Mouse (Mus musculus) left cerebral cortex, postnatal 25 days (tissue): ENCODE data around the gene Rars. TPM values are rescaled to one million over a fixed set of nuclear protein-coding genes. Genes with fewer than 3 reads are reported as not detected.
"Not testable (repeated sequence)": the region's sequence is repeated elsewhere in the genome, so short reads cannot be mapped to it uniquely, and the experiment has no call there.

Experiments used
- DNase-seq, 2 experiments: peaks; one replicate each; pipeline ENCODE4 v3.0.0; 2022; ENCODE audit warnings: low spot score in 2 of 2, mixed read lengths in 1 of 2
- intact Hi-C: fragments of 180-260 bp; cut with DNase I; formaldehyde crosslinking; loops from one replicate; pipeline ENCODE4 v1.15.1; 2025
- total RNA-seq, 2 experiments: library from RNA; stranded (reverse); gene quantifications; 2 replicates each; pipeline ENCODE4 v1.2.3; 2021

Rars gene
- 10 to 100 TPM; 44.3 to 45.0 TPM for total RNA-seq

DNA sequence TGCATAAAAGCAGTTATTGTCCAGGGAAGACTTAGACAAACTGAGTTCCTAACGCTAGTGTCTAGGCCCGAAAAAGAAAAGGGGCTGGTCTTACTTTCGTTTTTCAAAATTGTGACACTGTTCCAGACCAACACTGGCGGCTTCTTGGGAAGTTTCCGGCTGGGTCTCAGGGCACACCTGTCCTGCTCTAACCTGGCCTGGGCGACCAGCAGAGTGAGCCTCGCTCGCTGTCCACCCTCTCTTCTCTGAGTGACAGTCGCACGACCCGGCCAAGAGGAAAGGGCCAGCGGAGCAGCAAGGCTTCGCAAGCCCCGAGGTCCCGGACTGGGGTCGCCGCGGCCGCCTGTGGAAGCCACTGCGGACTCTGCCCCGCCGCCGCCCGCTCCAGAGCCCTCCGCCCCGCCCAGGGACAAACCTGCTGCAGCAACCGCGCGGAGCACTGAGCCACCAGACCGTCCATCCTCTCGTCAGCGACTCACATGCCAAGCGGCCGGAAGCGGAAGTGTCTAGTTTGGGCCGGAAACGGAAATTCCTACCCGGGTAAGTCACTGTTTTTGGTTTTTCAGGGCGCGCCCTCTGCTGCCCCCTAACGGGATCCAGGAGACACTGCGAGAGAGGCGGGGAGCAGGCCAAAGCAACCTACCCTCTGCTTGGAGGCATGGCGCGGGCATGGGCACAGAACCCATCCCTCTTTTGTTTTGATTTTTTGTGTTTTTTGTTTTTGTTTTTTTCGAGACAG is at the start of gene Rars:
Rars (minus strand) TSS at position 485 of the 739 bp plus-strand sequence.
- intact Hi-C loops = loop anchor here (5.0 kb wide), 1 partner anchor 62 kb away; no protein-coding TSS in a partner anchor
- peak; percentile 92 to 97 for DNase-seq

DNA sequence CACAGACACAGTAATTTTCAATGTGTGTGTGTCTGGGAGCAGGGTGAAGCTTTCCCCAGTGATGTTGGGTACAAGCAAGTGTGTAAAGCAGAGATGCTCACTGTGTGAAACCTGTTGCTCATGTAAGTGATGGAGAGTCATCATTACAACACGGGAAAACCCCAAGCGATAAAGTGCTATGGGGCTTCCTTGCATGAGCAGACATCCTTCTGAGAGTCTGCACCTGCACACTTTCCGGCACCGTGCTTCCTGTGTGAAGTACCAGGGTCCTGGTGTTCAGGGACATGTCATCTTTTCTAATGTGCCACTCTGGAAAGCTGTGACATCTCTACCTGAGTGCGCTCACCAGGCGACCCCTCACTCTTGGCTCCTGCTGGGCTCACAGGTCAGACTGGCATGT is 48.5 kb upstream of the Rars start:
- no peak for DNase-seq
- intact Hi-C loops = no loop called here

DNA sequence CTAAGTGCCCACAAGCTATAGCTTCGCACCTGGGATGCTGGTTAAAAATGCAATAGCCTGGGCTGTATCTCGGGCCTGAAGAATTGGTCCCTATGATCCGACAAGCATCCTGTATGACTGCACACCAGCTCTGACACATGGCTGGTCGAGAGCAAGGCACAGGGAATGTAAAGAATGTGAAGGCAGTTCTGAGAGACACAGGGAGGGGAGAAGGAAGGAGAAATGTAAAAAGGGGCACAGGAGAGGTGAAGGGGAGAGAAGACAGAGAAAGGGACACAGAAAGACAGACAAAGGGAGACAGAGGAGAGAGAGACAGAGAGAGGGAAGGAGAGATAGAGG is 44.2 kb upstream of the Rars start:
- DNase-seq = no peak
- intact Hi-C loops = no loop called here

DNA sequence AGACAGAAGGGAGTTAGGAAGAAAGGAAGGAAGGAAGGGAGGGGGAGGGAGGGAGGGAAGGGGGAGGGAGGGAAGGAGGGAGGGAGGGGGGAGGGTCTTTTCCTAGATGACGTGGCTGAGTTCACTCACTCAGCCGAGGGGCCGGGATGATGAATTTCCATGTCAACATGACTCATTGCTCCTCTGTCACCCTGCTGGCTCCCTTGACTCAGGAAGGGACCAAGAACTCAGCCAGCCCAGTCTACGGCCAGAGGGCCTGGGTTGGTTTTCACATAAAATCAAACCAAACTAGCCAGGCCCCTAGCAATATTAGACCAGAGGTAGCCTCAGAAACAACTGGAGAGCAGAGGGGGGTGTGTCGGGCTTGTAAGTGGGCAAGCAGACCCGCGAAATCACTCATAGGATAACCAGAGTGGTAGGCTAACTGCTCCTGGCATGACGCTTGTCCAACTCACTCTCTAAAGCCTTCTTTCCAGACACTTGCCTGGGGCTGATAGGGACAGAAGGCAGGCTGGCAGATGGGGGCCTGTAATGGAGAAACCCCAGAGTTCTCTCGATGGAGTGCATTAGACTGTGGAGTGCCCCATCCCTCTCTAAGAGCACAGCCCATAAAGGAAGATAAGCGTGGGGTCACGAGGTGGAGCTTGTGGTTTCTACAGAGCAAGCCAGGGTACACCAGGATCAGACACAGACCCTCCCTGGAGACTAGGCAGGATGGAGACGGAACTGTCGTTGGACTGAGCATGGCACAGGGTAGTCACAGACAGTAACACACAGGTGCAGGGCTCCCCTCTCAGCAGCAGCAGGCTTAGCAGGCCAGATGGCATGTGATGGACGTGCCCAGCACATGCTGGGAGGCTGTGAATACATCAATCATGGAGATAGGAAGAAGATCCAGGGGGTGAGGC is 43.6 kb upstream of the Rars start:
- DNase-seq = no peak
- intact Hi-C loops = no loop called here

DNA sequence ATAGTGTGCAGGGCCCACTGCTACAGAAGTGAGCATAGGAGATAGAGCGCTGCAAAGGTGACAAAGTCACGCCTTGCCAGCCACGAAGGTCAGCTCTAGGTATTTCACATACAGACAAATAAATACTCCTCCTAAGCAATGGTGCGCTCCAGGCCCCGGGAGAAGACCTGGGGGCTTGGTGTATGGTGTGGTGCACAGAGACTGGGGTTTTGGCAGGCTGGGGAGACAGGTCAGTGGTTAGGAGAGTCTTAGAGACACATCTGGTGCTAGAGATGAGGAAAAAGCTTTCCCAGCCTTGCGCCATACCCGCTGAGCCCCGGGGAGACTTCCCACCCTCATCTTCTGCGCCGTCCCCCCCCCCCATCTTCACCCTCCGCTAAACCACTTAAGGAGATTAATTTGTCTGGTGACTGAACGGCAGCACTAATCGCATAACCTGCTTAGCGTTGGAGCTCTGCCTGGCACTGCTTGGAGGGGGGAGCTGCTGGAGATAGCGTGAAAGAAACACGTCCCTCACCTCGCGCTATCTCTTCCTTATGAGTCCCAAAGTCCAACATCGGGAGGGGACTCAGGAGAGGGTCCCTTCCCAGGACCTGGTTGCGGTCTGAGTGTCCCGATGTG is 39.4 kb upstream of the Rars start:
- DNase-seq = no peak

DNA sequence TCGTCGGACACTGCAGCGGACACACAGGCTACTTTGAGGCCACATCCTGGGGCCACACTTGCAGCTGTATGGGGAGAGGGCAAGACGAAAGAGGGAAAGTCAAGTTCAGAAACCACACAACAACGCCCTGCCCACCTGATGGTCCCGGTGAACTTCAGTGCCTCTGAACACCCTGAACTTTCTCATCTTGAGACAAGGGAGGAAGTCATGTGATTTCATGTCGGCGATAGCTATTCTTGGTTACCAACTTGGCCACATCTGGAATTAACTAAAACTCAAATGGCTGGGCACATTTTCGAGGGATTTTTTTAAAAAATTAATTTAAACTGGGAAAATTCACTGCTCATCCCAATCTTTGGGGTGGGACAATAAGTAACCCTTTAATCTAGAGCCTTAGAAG is 36.7 kb upstream of the Rars start:
- DNase-seq = no peak
- intact Hi-C loops = no loop called here

More for the DNA sequence above, 39.4 kb upstream of the Rars start:
- intact Hi-C loops = no loop called here

DNA sequence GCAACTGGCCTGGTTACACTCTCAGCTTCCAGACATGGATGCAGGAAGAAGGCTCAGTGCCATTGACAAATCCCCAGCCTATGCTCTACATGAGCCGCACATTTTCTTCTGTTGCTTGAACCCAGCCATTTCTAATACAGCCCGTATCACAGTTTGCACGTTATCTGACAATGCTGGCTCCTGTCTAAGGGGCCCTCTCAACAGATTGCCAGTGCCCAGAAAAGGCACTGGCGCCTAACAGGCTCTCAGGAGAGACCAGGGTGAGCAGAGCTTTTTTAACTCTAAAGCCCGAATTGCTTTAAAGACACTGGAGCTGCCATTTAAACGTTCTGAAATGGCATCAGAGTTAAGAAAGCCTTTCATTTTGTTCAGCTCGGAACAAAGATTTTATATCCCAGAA is 31.8 kb upstream of the Rars start:
- intact Hi-C loops = no loop called here
- DNase-seq = no peak

DNA sequence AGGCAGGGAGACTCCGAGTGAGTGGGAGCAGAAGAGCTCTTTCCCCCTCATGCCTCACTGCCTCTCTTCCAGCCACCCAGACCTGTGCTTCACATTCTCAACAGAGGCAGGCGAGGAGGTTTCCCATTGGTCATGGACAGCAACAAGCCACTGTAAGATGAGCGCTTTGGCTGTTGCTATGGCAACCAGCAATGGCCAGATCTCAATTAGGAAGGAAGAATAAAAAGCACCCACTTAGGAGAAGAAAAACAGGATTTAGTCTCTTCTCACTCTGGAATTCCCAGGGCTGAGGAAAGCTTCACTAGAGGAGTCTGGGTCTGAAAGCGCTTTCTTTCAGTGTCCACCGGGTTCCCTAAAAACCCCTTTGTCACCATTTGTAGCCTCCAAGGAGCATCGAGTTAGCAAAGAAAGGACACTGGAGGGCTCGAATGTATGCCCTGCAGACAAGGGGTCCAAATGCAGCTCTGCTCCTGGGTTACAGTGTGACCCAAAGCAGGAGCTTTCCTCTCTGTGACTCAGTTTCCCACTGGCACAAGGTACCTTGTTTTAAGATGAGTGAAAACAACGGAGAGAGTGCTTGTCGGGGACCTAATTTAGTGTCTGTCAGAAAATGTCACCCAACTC is 30.8 kb upstream of the Rars start:
- intact Hi-C loops = no loop called here
- peak; percentile 81 to 95 for DNase-seq

DNA sequence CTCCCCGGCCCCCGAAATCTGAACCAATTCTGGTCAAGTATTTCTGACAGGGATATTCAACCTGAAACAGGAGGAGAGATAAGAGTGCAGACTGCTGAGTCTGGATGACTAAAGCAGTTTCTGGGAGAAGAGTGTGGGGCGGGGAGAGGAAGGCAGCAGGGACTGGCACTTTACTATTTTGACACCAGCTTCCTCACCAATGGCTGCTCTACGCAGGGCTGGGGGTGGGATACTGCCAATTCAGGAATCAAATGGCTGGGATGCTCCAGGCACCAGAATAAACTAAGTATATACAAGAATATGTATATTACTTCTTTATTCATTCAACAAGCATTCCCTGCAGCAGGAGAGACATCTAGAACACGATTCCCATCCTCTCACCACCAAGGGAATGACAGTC is 29.3 kb upstream of the Rars start:
- intact Hi-C loops = loop anchor here (2.0 kb wide), 1 partner anchor 39 kb away; no protein-coding TSS in a partner anchor
- peak in 1 of 2 experiments; percentile 80 for DNase-seq

DNA sequence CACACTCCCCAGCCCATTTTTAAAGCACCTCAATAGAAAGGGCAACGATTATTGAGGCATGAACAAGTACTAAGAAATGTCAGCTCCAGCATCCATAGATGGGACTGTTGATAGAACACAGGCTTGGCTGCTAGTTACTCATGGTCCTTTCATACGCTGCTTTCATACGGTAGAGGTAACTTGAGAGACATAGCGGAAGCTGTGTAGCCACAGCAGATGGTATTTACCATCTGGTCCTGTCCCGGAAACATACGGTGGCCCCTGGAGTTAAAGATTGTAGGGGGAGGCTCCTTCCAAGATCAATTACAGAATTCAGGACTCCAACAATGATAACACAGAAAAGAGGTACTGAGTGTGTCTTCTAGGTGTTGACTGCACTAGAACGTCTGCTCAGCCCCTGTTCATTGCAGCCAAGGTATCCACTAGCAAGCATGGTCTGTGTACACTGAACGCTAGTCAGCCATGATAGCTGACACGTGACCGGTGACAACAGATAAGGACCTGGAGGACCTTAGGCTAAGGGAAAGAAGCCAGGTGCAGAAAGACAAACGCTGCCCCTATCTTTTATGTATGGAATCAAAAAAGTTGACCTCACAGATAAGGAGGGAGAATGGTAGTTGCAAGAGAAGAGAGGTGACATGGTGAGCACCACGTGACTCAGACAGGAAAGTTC is 23.2 kb upstream of the Rars start:
- DNase-seq = no peak
- intact Hi-C loops = loop anchor here (5.0 kb wide), 2 partner anchors 60 to 135 kb away; no protein-coding TSS in a partner anchor

DNA sequence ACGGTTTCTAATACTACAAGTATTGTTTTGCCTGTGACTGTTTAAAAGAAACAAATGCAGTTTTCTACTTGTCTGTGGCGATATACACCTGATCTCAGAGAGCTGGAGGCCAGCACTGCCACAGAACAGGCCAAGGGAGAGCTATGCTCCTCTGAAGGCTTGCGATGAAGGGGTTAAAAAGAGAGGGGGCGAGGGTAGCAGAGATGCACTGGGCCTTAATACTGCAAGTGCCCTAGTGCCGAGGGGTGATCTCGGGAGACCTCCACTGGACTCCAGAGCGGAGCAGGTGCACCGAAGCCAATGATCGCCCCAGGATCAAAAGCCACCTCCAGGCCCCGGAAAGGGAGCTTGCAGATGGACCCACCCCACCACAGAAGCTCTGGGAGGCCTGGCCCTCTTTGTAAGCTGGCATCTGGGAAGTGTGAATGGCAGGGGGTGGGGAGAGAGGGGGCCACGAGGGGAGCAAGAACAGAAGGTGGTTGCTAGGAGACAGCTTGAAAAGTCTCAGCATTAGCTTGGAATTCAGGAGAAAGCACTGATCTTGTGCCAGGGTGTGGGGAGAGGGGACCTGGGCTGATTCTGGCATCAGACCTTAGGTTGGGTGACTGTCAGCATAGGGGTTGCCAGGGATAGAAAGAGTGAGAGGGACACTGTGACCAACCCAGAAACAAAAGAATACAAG is 22.2 kb upstream of the Rars start:
- peak; percentile 40 to 77 for DNase-seq
- intact Hi-C loops = loop anchor here (5.0 kb wide), 2 partner anchors 61 to 136 kb away; no protein-coding TSS in a partner anchor

DNA sequence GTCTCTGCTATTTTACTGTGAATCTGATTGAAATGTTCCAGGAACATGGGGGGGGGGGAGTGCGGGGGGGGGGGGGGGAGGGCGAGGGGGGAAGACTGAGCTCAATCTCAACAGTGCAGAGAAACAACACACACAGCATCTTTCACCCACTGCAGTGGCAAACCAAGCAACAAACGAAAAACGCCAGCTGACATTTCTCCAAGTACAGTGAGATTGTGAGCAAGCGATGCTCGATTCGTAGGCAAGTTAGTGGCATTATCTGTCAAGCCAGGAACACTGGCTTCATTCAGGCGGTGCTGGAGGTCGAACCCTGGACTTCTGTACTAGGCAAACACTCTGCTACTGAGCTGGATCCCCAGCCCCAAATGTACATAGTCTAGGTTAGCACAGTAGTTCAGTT is 21.3 kb upstream of the Rars start:
- intact Hi-C loops = loop anchor here (5.0 kb wide), 2 partner anchors 62 to 137 kb away; no protein-coding TSS in a partner anchor
- DNase-seq = no peak

DNA sequence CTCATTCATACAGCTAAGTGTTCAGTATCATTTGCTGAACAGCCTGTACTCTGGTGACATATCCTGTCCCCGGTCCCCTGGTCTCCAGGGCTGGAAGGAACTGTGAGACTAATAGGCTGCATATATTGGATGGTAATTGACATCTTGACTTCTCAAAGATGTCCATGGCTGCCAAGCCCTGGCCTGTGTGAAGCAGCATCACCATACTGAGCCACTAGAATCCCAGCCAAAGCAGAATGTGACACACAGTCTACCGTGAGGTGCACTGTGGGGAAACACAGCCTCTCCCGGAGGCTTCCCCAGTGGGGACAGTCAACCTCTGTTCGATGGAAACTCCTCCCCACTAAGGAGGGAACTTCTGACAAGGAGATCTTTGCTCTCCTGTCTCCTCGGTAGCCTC is 20.6 kb upstream of the Rars start:
- DNase-seq = no peak
- intact Hi-C loops = loop anchor here (5.0 kb wide), 2 partner anchors 62 to 137 kb away; no protein-coding TSS in a partner anchor

DNA sequence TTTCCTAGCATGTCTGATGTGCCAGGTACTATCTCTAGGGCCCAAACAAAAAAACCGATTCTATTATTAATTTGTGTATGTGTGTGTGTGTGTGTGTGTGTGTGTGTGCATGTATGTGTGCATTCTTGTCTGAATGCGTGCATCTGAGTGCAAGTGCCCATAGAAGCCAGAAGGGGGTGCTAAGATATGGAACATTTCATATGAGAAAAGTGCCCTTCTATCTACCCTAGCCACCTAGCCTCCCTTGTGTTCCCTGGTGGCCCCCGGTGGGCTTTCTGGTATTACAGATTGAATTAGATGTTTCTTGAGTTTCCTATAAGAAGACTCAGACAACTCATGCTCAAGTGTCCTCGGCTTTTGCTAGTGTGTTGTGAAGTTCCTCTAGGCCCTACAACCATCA is 19.3 kb upstream of the Rars start:
- intact Hi-C loops = no loop called here
- DNase-seq = no peak

DNA sequence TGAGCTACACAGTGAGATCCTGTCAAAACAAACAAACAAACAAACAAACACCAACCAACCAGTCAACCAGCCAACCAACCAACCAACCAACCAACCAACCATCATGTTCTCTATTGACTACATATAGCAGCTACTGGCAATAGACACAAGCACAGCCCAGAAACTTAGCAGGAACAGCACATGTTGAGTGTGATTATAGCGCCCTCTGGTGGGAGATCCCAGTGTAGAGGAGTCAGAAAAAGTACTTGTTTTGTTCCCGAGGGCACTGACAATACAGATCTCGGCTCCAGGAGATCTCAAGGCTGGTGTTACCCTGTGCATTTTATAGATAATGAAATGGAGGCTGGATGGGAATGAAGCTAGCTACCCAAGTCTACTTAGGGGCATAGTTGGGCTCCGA is 18.4 kb upstream of the Rars start:
- intact Hi-C loops = no loop called here
- DNase-seq = no peak

DNA sequence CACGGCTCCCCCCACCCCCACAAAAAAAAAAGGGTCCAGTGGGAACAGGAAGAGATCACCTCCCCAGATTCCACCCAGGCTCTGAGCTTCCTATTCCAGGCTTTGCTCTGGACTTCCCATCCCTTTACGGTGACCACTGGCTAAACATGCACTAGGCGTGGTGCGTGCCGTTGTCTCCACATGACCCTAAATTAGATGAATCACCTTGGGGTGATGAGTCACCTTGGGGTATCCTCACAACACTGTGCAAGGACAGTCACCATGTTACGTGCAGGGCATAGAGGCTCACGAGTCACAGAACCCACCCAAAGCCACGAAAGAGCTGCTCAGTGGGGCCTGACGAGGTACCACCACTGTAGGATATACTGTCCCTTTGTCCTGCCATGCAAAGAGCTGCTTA is 10.0 kb upstream of the Rars start:
- no peak for DNase-seq
- intact Hi-C loops = no loop called here

DNA sequence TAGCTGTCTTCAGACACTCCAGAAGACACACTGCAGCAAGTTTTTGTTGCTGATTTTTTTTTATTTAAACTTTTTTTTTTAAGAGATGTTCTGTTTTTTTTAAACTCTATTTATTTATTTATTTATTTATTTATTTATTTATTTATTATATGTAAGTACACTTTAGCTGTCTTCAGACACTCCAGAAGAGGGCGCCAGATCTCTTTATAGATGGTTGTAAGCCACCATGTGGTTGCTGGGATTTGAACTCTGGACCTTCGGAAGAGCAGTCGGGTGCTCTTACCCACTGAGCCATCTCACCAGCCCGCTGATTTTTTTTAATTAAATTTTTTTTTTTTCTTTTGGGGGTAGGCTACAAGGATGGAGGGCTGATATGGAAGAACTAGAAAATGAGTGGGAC is 8.3 kb upstream of the Rars start:
- intact Hi-C loops = loop anchor here (2.0 kb wide), 1 partner anchor 60 kb away; no protein-coding TSS in a partner anchor

DNA sequence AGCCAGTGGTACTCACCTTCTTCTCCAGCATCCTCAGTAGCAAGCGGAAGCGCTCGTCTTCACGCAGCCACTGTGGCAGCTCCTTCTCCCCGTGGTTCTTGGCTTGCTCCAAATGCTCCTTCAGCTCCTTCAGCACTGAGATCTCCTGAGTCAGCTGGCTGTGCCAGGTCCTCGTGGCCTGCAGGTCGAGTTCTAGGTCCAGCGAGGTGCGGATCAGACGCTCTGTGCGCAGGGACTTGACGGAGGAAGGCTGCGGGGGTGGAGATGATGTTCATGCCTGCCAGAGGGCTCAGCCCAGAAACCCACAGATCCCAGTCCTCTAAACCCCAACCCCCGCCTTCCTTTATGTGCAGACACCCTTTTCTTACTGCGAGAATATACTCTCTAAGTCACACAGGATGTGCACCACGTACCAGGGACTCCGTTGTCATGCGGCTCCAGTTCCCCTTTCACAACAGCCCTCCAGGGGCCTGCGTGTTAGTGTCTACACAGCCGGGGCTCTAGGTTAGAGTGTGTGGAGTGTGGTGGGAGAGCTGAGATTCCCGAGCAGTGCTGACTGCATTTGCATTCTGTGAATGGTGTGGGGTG is 7.5 kb upstream of the Rars start:
- intact Hi-C loops = loop anchor here (2.0 kb wide), 1 partner anchor 61 kb away; no protein-coding TSS in a partner anchor
- no peak for DNase-seq

More for the DNA sequence above, 8.3 kb upstream of the Rars start:
- DNase-seq = not testable (repeated sequence)
